Mouse (Mus musculus) CH12.LX (cell line): ENCODE data around the gene Gm5767.

ENCODE experiments used
- CTCF ChIP-seq, 2 experiments: IDR thresholded peaks in 1 of 2; conservative IDR thresholded peaks in 1 of 2; 2 replicates each; pipeline ENCODE4 v1.5.1; 2011 to 2012; ENCODE audit warnings: low read depth in 2 of 2, low read length in 2 of 2, improper control_type of control experiment in 1 of 2, inconsistent platforms in 1 of 2, mild to moderate bottlenecking in 1 of 2, moderate library complexity in 1 of 2
- E2F4 ChIP-seq: IDR thresholded peaks from 2 replicates; pipeline ENCODE4 v1.6.1; 2011; ENCODE audit warnings: low read depth, low read length, improper control_type of control experiment; ENCODE audit not compliant: insufficient replicate concordance
- EP300 ChIP-seq: IDR thresholded peaks from 2 replicates; pipeline ENCODE4 v1.6.1; 2011; ENCODE audit warnings: low read length, improper control_type of control experiment
- ETS1 ChIP-seq: conservative IDR thresholded peaks from 2 replicates; pipeline ENCODE4 v1.6.1; 2012; ENCODE audit warnings: low read depth, mild to moderate bottlenecking, inconsistent platforms, low read length, improper control_type of control experiment, moderate library complexity
- MEF2A ChIP-seq: IDR thresholded peaks from 2 replicates; pipeline ENCODE4 v1.6.1; 2014; ENCODE audit warnings: low read depth, mild to moderate bottlenecking, inconsistent platforms, low read length, improper control_type of control experiment, borderline replicate concordance
- RAD21 ChIP-seq: IDR thresholded peaks from 2 replicates; pipeline ENCODE4 v1.6.1; 2011; ENCODE audit warnings: low read depth, mild to moderate bottlenecking, low read length, improper control_type of control experiment, moderate library complexity
- SIN3A ChIP-seq: IDR thresholded peaks from 2 replicates; pipeline ENCODE4 v1.6.1; 2012; ENCODE audit warnings: low read length, improper control_type of control experiment, inconsistent platforms
- TCF12 ChIP-seq: IDR thresholded peaks from 2 replicates; pipeline ENCODE4 v1.6.1; 2014; ENCODE audit warnings: low read depth, mild to moderate bottlenecking, inconsistent platforms, low read length, improper control_type of control experiment
- ZNF384 ChIP-seq: IDR thresholded peaks from 2 replicates; pipeline ENCODE4 v1.6.1; 2012; ENCODE audit warnings: low read depth, low read length, improper control_type of control experiment, inconsistent platforms

- TF ChIP-seq CTCF (conservative IDR thresholded peaks at IDR 0.05 in 1 of 2, IDR thresholded peaks at IDR 0.05 in 1 of 2; ENCODE audit: low read depth in 2 of 2, low read length in 2 of 2) = no peak
- TF ChIP-seq ETS1 = no peak
- no peak for TF ChIP-seq E2F4
- no peak for TF ChIP-seq RAD21
- TF ChIP-seq MEF2A = no peak
- TF ChIP-seq SIN3A = no peak
- no peak for TF ChIP-seq TCF12
- TF ChIP-seq EP300 = no peak
- TF ChIP-seq ZNF384 = no peak
Observed at GRCm38 (mm10) chr16:8711998-8712397, 31.4 kb downstream of the Gm5767 start.
